Mouse (Mus musculus): ENCODE measurements around the gene Prok1.

- no peak for TF ChIP-seq USF1 (IDR thresholded peaks at IDR 0.05; ENCODE audit: low read depth)
- no peak for TF ChIP-seq CEBPB (IDR thresholded peaks at IDR 0.05; ENCODE audit: low read depth)
- no peak for TF ChIP-seq MYOD1 (IDR thresholded peaks at IDR 0.05; ENCODE audit: control insufficient read depth, insufficient read length, low read depth)
- no peak for TF ChIP-seq CTCF (IDR thresholded peaks at IDR 0.05; ENCODE audit: control insufficient read depth, insufficient read depth, insufficient read length)
- TF ChIP-seq MAX (IDR thresholded peaks at IDR 0.05) = no peak
These were observed at the start of gene Prok1 for GRCm38 (mm10) chr3:107239607-107240006.

All from C2C12 (cell line).